26 mouse cellular contexts compared by ENCODE assay signal in the genomic region with DNA sequence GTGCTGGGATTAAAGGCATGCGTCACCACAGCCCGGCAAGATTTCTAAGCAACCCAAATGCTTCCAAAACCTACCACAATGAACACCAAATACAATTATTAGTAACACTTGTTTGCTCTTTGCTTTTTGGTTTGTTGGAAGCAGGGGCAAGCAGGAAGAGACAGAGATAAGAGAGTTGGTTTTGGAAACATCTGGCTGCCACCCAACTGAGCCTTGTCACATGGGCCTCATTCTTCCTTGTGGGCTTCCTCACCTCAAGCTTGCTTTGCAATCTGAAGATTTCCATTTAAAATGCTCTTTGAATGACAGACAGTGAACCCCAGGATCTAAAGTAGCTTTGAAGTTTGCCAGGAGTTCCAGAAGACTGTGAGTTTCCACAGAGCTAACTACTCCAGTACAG.
A peak's percentile ranks its signal among the peaks of the same experiment; 100 is the strongest.
DNase-seq lines count a peak whose midpoint lies in the region; ATAC-seq and TF ChIP-seq lines count a peak whose summit lies in the region.
"Had no signal": no experiment of that assay in that cellular context is flagged by ENCODE, and none has a peak within 500 bp of the region (broad histone marks: within the 10 kb centered on the region; RNA-seq: fewer than 3 reads in every experiment).

No protein-coding gene starts in this region.

- no peak overlapping the region for H3K4me3 ChIP-seq in MEL (ENCODE audit: control insufficient read depth in 1 of 2, insufficient read depth in 1 of 2, low read depth in 2 of 2, low read length in 2 of 2)
- H3K4me3 ChIP-seq: embryonic facial prominence, embryonic 13.5 days; embryonic facial prominence, embryonic 15.5 days; erythroblast, embryonic 14.5 days; forebrain, embryonic 10.5 days; forebrain, embryonic 12.5 days had no signal

- intact Hi-C loops in left cerebral cortex, postnatal 14 days (cut with DNase I), result no loop called here

- no peak for TF ChIP-seq RAD21 in MEL (IDR thresholded peaks at IDR 0.05; ENCODE audit: low read depth, low read length)

- peak; percentile 5 for DNase-seq in thymus, postnatal 0 days (ENCODE audit: low spot score)
- DNase-seq in thymus, postnatal 10 days (ENCODE audit: low spot score in 2 of 2), result no peak
- peak; percentile 39 for DNase-seq in MEL (ENCODE audit: low read depth, low spot score)
- DNase-seq in right cerebral cortex, adult 2 months (ENCODE audit: low spot score in 2 of 2), result no peak
- DNase-seq in left cerebral cortex, postnatal 14 days (ENCODE audit: low spot score in 2 of 2), result no peak
- DNase-seq: adrenal gland, adult 2 months; adrenal gland, postnatal 10 days; adrenal gland, postnatal 25 days; B cell, adult 2 months; cerebellum, adult 11 months; cerebellum, adult 2 months; cerebellum, adult 9-10 months; cerebellum, postnatal 10 days; cerebellum, postnatal 25 days; embryo, embryonic 11 days had no signal

- no peak overlapping the region for H3K27ac ChIP-seq in MEL (ENCODE audit: control insufficient read depth, low read depth, low read length)
- H3K27ac ChIP-seq: embryonic facial prominence, embryonic 13.5 days; embryonic facial prominence, embryonic 15.5 days; forebrain, embryonic 10.5 days; forebrain, embryonic 12.5 days had no signal

- H3K9me3 ChIP-seq in MEL (replicated peaks; ENCODE audit: insufficient read depth, low read length), result no peaks in the 10 kb centered on the region
- H3K9me3 ChIP-seq: embryonic facial prominence, embryonic 13.5 days; embryonic facial prominence, embryonic 15.5 days; forebrain, embryonic 10.5 days; forebrain, embryonic 12.5 days; G1E had no signal

- TF ChIP-seq POLR2A in MEL (IDR thresholded peaks at IDR 0.05; ENCODE audit: control insufficient read depth in 1 of 2, insufficient read depth in 1 of 2, low read depth in 1 of 2, low read length in 2 of 2, poor library complexity in 1 of 2), result no peak

- H3K9ac ChIP-seq in MEL (ENCODE audit: control insufficient read depth, low read depth, low read length, poor library complexity, severe bottlenecking), result no peak overlapping the region
- H3K9ac ChIP-seq: embryonic facial prominence, embryonic 13.5 days; embryonic facial prominence, embryonic 15.5 days; forebrain, embryonic 12.5 days had no signal

- ATAC-seq in megakaryocyte progenitor cell, adult 5-6 weeks (replicated peaks; ENCODE audit: poor library complexity), result peak; percentile 35; the same call in 1 of the 2 replicates
- ATAC-seq: CD4-positive, CD25-positive, alpha-beta regulatory T cell, adult 4 months; forebrain, embryonic 14.5 days; forebrain, embryonic 16.5 days had no signal

- peaks cover 0 to 10% of the 10 kb centered on the region in 2 experiments; a peak in 2 of 4 replicates for H3K36me3 ChIP-seq in MEL (ENCODE audit: control insufficient read depth in 1 of 2, insufficient read depth in 2 of 2, low read length in 2 of 2)
- H3K36me3 ChIP-seq: embryonic facial prominence, embryonic 13.5 days; embryonic facial prominence, embryonic 15.5 days; forebrain, embryonic 10.5 days; forebrain, embryonic 12.5 days; G1E had no signal

- TF ChIP-seq EP300 in MEL (IDR thresholded peaks at IDR 0.05; ENCODE audit: low read depth in 1 of 2, low read length in 2 of 2), result no peak

- no peak for TF ChIP-seq CTCF in MEL (IDR thresholded peaks at IDR 0.05 in 2 of 3, conservative IDR thresholded peaks at IDR 0.05 in 1 of 3; ENCODE audit: control insufficient read depth in 1 of 3, insufficient read depth in 1 of 3, low read depth in 2 of 3, low read length in 3 of 3, poor library complexity in 1 of 3, severe bottlenecking in 1 of 3)

- peaks cover 0 to 3% of the 10 kb centered on the region in 2 experiments; a peak in 1 of 4 replicates for H3K4me1 ChIP-seq in MEL (ENCODE audit: control insufficient read depth in 1 of 2, insufficient read depth in 2 of 2, low read length in 2 of 2)
- H3K4me1 ChIP-seq: embryonic facial prominence, embryonic 13.5 days; embryonic facial prominence, embryonic 15.5 days had no signal

- H3K79me2 ChIP-seq in MEL (ENCODE audit: control insufficient read depth, insufficient read depth, low read length, poor library complexity), result no peaks in the 10 kb centered on the region

- H3K27me3 ChIP-seq in MEL (ENCODE audit: control insufficient read depth in 1 of 2, insufficient read depth in 2 of 2, low read length in 2 of 2), result no peaks in the 10 kb centered on the region
- H3K27me3 ChIP-seq: CH12.LX; embryonic facial prominence, embryonic 13.5 days; embryonic facial prominence, embryonic 15.5 days; forebrain, embryonic 12.5 days had no signal

TF ChIP-seq in MEL, 35 proteins besides CTCF, POLR2A, EP300 and RAD21:
- TF ChIP-seq USF1 (IDR thresholded peaks at IDR 0.05; ENCODE audit: low read depth, low read length) (peak; percentile 58), JUND (IDR thresholded peaks at IDR 0.05; ENCODE audit: low read depth, low read length) (no peak), POLR2AphosphoS2 (IDR thresholded peaks at IDR 0.05; ENCODE audit: low read length) (no peak), MYC (IDR thresholded peaks at IDR 0.05; ENCODE audit: low read depth, low read length) (no peak), ETS1 (IDR thresholded peaks at IDR 0.05; ENCODE audit: low read depth, low read length) (no peak)

Comparison
In these comparisons a context has a peak if more than half of its experiments do, and no peak if none do; other contexts are left out.
1. DNase-seq: peak in thymus, postnatal 0 days (single experiment) and MEL (single experiment); none in thymus, postnatal 10 days (0 of 2), right cerebral cortex, adult 2 months (0 of 2) and left cerebral cortex, postnatal 14 days (0 of 2).